Mouse (Mus musculus): ENCODE results near the gene Itpkb.

- no peak for TF ChIP-seq TAL1 (IDR thresholded peaks at IDR 0.05; ENCODE audit: low read length)
- TF ChIP-seq GATA1 (IDR thresholded peaks at IDR 0.05; ENCODE audit: low read length) = no peak
Observed at GRCm38 (mm10) chr1:180433098-180433538, 102.8 kb downstream of the Itpkb start.
